Mouse (Mus musculus) cerebellum, adult 2 months (tissue): ENCODE data around the gene Ubald1.

ENCODE experiments used
- CTCF ChIP-seq: fragments of 200-500 bp; IDR thresholded peaks from 2 replicates; pipeline ENCODE4 v1.5.1; 2011; ENCODE audit warnings: low read depth, mild to moderate bottlenecking, control low read depth, low read length, moderate library complexity, borderline replicate concordance; ENCODE audit not compliant: insufficient read depth
- POLR2A ChIP-seq: fragments of 200-500 bp; IDR thresholded peaks from 2 replicates; pipeline ENCODE4 v1.6.1; 2011; ENCODE audit warnings: low read length, control low read depth, borderline replicate concordance; ENCODE audit not compliant: insufficient read depth

DNA sequence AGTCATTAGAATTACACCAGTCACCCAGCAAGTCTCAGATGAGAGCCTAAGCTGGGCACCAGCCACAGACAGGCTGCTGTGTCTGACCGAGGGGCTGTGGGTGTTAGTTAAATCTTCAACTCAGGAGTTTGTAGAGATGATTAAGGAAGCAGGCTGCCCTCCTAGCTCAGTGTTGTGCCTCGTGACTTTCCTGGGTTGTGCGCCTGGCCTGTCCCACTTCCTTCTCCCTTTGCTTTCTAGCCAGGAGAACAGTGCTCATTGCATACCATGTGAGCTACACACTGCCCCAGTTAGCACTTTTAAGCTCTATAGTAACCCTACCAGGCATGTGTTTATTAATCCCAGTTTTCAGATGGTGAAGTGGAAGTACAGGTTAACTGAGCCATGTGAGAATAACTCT is 40.6 kb downstream of the Ubald1 start:
- TF ChIP-seq POLR2A: no peak
- no peak for TF ChIP-seq CTCF
